Mouse (Mus musculus) T-helper 2 cell (primary cell): ENCODE measurements around the gene Fyco1.
"Not testable (repeated sequence)": the region's sequence is repeated elsewhere in the genome, so short reads cannot be mapped to it uniquely, and the experiment has no call there.

Experiments
- in situ Hi-C: fragments of 300-600 bp; cut with MboI, MseI; formaldehyde crosslinking; loops from one replicate; pipeline ENCODE4 v1.15.1; 2025; ENCODE audit warnings: high pct_unique_total_duplicates

The Fyco1 gene

DNA sequence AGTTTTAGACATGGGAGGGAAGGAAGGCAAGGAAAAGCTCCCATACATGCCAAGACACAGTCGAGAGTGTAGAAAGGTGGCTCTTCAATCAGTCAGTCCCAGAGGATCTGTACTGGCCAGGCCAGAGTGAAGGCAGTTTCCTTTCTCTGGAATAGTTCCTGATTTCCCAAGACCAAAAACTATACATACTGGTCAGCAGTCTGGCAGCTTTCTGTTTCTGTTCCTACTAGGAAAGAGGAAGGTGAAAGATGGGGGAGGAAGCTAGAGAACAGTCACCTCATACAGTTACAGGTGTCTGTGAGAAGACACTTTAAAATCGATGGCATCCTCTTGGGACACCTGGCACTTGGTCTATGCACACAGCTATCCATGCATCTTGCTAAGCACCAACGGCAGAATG is 36.3 kb downstream of the Fyco1 start:
- in situ Hi-C loops, result no loop called here

DNA sequence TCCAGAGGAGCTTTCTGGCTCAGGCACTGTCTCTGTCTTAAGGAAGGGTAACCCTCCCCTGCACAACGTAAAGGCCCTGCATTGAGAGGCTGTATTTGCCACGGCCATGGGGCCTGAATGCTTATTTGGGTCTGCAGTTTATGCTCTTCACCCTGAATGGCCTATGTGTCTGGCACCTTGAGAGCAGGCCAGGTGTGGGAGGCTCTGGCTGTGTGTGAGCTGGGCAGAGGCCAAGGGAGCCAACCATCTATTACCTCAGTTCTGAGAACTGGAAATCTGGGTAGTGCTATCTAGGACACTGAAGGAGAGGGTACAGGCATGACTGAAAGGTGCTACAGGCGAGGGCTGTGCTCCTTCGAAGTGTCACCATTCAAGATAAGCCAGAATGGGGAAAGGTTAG is 36.9 kb downstream of the Fyco1 start:
- in situ Hi-C loops, result no loop called here

DNA sequence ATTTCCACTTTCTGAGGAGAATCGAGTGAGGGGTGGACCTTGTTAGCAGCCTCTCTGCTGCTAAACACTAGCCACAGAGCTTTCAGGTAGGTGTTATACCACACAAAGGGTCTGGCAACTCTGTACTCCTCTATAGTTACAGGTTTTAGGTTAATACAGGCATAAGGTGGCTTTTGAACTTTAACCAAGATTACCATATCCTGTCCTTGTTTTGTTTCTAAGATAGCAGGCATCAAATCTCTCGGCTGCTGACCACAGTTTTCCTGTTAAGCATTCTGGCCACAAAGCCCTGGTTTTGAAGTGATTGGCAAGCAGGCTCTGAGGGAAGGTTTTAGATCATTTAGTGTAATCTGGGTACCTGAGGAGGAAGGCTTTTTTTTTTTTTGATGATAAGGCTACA is 37.4 kb downstream of the Fyco1 start:
- in situ Hi-C loops, result no loop called here

DNA sequence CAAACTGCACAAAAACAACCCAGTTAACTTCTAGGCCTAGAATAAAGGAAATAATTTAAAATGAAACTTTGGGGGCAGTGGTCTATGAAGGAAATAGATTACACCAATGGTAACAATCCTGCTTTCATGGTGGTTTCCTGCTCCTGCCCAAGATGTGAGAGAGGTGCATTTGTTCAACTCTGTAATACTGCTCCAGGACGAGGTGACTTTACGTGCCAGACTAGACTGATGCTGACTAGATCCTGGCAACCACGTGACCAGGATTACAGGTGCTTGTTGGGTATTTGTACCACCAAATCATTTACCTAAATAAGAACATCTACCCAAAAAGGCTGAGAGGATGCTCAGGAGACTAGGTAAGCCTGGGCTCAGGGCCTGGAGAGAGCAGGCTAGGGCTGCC is 39.9 kb downstream of the Fyco1 start:
- in situ Hi-C loops, result no loop called here

DNA sequence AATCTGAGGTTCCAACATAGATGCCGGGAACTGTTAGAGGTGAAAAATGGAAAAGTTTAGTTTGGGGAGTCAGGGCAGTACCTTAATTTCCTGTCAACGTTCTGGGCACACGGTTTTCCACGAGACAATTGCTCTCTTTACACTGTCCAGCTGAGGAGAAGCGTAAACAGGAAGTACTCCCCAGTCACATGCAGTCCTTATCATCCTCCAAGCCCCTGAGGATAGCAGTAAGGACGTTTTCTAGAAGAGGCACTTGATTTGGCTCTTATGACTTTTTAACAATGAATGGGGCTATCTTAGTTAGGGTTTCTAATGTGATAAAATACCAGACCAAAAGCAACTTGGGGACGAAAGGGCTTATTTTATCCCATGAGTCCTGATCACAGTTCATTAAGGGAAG is 43.1 kb downstream of the Fyco1 start:
- in situ Hi-C loops, result no loop called here

DNA sequence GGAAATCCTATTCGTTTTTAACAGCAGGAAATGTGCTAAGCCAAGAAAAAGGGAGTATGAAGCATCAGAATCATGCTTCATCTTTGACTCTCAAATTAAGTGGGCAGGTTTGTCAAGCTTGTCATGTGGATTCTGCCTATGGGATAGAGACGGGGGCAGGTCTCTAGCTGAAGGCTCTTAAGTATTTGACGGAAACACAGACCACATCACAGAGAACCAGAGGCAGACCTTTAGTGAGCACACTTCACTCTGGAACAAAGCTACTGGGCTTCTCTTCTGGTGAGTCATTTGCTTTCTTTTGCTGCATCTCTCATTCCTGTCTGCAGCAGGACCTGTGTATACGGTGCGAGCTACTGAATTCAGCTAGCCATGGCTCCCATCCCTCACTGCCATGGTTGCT is 45.4 kb downstream of the Fyco1 start, which contains the start of gene Cxcr6:
TSS of gene Cxcr6 (plus strand) at position 209 of the 400 bp plus-strand sequence.
- in situ Hi-C loops, result no loop called here

DNA sequence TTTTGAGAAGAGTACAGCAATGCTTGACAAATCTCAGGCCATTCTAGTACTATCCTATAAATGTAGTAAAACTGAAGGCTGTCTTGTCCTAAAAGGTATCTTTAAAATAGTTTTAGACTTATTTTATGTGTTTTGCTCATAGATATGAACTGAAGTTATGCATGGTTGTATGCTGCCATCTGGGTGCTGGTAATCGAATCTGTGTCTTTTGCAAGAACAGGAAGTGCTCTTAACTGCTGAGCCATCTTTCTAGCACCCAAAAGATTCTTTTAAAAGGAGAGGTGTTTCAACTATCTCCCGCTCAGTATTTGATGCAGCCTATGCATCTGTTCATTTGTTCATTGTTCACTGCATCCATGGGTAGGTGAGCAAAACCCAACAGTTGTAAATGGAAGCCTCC is 46.5 kb downstream of the Fyco1 start:
- in situ Hi-C loops, result no loop called here

DNA sequence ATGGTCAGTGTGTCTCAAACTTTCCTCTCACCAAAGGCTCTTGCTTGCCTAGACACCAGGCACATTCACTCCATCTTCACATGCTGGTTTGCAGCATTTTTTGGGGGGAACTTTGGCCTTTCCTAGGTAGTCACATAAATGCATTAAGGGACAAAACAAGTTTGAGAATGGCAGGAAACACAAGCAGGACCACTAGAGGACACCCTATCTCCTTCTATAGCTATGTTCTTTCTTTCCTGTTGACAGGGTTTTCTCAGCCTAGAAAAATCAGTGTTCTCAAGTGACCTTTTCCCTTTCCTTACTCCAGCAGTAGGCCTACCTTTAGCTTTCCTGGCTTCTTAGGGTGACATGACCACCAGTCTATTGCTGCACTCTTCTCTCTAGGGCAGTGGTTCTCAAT is 48.8 kb downstream of the Fyco1 start:
- in situ Hi-C loops, result no loop called here

DNA sequence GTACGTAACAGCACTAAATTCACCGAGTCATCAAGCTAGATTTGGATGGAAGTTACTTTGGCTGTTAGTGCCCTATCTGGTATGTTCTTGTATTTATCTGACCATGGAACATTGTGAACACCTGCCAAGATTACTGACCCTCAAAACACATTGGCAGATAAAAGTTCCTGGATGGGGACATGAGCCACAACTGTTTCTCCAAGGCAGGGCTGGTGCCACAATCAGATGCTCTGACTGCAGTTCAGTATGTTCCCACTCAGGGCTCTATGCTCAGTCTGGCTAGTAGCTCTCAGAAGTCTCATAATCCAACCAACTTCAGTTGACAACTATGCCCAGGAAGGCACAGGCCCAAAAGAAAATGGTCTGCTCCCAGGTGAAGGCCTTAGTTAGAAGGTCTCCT is 49.3 kb downstream of the Fyco1 start:
- in situ Hi-C loops, result no loop called here

DNA sequence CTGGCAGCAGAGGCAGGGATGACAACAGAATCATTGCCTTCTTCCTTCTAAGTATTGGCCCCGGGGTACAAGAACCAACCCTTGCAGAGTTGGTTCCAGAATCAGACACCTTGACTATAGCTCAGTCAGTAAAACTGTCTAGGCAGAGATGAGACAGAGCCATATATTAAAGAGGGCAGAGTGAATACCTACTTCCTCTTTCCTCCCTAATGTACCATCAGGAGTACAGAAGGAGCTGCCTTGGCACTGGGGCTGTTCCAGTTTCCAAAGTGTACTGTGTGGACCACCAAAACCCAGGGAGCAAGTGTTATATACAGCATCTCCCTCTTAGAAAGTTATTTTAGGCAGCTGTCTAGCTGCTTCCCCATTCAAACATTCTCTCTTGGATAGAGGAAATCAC is 50.2 kb downstream of the Fyco1 start:
- in situ Hi-C loops, result no loop called here

DNA sequence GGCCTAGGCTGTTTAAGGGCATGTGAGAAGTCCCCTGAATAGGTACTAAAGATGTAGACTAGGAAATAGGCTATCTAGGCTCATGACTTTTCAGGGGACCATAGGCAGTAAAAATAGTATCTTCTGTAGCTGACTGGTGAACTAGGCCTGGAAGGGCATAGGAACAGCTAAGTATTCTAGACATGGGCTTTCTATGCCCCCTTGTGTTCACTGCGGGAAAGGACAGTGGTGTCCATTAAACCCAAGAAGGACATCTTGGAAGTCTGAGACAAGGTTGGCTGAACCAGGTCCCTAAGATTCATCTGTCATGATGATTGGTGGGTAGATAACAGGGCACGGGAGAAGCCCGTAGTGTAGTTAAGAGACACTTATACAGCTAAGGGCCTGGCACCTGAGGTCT is 55.5 kb downstream of the Fyco1 start:
- in situ Hi-C loops, result no loop called here

DNA sequence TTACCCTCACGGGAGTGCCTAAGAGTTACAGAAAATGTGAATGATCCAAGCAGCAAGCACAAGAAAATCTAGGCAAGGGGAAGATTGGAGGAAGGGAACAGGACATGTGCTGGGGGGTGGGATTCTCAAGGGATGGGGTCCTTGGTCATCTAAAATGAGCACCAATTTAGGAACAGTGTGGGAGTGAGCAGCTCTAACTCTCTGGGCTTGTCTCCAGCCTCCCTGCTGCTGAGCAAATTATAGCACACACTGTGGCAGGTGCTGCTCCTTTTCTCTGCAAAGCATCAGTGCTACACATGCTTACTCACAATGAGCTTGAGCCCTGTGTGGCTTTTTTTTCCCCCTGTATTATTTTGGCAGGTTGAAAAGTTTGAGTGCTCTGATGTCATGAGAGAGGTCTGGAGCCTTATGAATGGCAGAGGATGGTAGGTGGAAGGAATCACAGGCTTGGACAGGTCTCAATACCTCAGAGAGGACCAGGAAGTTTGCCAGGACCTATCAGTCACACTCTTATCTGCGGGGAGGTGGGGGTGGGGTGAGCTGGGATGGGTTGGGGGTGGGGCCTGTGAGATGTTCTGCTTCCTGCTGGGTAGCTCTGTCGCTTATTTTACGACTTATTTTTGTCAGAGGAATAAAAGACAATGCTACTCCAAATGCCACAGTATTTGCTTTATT is 62.7 kb downstream of the Fyco1 start:
- in situ Hi-C loops, result no loop called here

DNA sequence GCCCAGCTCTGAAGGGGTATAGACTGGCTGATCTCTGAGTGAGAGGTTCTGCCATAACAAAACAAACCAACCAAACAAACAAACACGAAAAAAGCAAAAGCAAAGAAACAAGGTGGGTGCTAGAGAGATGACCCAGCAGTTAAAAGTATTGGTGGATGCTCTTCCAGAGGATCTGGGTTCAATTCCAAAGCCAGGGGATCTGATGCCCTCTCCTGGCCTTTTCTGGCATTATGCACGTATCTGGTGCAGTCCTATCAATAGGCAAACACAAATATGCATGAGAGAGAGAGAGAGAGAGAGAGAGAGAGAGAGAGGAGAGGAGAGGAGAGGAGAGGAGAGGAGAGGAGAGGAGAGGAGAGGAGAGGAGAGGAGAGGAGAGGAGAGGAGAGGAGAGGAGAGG is 78.4 kb downstream of the Fyco1 start:
- in situ Hi-C loops, result not testable (repeated sequence)

DNA sequence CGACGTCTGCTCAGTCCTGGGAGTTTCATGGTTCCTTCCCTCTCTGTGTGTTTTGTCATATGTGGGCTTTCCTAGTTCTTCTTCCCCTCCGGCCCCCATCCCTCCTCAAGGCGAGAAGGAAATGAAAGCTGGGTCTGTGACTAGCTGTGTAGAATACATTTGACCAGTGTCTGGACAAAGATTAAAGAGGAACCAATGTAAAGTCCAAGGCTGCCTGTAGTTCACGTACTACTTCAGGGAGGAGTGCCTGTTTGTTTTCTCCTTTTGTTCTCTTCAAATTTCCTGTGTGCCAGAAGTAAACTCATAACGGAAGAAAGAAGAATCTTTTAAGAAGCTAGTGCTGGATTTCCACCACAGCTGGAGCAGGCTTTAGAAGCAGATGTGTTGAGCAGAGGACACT is 82.2 kb downstream of the Fyco1 start:
- in situ Hi-C loops, result loop anchor here (5.0 to 10.0 kb wide), 3 partner anchors 37 to 1545 kb away; partner anchors contain the start of gene Lztfl1

DNA sequence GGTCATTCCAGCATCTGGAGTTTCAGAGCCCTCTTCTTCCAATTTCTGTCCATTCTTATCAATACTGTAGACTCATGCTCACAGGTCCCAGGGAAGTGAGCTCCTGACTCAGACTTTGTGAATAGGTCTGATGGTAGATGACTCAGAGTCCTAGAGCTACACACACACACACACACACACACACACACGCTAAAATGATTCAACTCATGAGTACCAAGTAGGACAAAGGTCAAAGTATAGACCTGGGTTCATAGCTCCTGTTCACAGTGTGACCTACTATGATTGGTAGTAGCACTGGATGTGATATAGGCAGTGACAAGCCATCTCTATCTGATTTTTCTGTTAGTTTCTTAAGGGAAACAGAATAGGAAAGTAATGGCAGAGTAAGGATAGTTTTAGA is 83.3 kb downstream of the Fyco1 start:
- in situ Hi-C loops, result loop anchor here (5.0 to 10.0 kb wide), 3 partner anchors 36 to 1544 kb away; partner anchors contain the start of gene Lztfl1

DNA sequence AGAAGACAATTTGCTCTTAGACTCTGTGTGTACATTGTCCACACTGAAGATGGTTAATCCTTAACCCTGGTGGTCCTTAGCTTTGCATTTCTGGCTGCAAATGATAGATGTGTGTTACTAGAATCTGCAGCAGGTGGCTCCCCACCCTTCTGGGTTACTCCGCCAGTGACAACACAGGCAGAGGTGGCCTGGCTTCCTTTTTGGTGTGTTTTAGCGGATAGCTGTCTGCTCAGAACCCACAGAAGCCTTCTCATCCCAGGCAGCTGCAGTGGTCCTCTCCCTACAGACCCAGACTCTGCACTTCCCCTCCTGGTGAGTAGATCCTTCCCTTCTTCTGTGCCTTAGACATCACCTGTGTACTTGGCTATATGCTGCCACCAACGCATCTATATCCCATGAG is 84.7 kb downstream of the Fyco1 start:
- in situ Hi-C loops, result loop anchor here (5.0 to 10.0 kb wide), 3 partner anchors 35 to 1542 kb away; partner anchors contain the start of gene Lztfl1

DNA sequence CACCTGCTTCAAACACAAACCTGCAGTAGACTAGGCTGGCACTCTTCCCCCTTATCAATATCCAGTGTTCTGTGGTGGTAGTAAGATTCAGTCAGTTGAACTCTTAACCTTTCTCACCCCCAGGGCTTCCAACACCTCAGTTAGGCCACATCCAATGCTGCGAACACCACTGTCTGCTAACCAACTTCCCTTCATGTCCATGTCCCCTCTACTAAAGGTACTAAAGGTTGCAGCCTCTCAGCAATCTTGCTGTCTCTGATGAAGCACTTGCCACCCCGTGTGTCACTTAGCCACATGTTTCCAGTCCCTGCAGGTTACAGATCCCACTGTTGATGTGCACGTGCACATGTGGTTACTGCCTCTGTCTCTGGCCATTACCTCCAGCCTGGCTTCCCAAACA is 87.9 kb downstream of the Fyco1 start:
- in situ Hi-C loops, result loop anchor here (10.0 kb wide), 2 partner anchors 49 to 1539 kb away; partner anchors contain the start of gene Lztfl1

DNA sequence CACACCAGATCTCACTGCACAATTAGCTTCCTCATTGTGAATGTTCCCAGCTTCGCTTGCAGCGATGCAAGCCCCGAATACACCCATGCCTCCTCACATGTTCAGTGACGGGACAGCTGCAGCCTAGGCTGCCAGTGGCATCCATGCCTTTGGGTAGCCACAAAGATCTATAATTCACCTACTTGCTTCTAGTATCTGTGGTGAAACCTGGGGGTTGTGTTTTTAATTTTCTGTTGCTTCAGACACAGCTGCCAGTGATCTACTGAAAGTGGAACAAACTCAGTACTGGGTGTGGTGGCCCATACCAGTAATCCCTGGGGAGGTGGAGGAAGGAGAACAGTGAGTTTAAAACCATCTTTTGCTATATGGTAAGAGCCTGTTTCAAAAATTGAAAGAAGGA is 88.8 kb downstream of the Fyco1 start:
- in situ Hi-C loops, result loop anchor here (10.0 kb wide), 2 partner anchors 48 to 1538 kb away; partner anchors contain the start of gene Lztfl1

DNA sequence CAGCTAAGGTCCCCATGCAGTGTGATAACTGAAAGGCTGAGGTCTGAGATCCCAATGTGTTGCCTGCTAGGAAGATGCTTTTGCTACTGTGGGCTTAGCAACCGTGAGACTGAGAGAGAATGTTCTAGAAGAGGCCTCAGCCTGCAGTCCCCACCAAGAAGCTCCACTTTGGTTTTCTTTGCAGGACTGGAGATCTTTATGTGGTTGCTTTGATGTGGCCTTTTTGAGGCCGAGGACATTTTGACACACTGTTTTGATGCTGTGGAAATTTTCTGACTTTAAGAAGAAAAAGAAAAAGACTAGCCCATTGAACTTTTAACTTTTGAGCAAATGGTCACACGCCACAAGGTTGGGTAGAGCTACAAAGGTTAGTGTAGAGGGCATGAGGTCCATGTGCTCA is 90.9 kb downstream of the Fyco1 start:
- in situ Hi-C loops, result loop anchor here (10.0 kb wide), 2 partner anchors 46 to 1536 kb away; partner anchors contain the start of gene Lztfl1

DNA sequence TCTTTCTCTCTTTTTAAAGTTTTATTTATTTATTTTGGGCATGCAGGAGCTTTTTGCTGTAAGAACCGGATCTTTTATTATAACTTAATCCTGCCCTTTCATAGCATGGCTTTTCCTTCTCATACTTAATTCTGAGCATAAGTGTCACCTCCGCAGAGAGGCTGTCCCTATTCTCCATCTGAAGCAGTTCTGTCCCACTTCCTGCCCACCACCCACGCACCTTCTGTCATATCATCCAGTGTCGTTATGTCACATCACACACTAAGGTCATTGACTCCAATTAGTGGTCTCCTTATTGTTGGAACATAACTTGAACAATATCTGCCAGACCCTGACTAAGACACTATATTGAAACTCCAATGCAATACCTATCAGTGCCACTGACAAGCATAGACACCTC is 93.1 kb downstream of the Fyco1 start:
- in situ Hi-C loops, result no loop called here

DNA sequence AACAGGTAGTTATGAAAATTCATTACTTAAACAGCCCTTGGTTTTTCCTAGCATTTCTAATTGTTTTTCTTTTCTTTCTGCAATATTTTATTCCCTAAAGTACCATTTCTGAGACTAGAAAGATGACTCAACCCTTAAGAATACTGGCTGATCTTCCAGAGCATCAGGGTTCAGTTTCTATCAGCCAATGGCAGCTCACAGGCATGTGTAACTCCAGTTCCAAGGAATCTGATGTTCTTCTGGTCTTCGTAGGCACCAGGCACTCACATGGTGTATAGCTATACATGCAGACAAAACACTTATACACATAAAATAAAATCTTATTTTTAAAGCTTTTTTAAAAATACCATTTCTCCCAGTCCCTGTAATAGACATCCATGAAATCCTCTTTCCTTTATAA is 93.5 kb downstream of the Fyco1 start:
- in situ Hi-C loops, result no loop called here

DNA sequence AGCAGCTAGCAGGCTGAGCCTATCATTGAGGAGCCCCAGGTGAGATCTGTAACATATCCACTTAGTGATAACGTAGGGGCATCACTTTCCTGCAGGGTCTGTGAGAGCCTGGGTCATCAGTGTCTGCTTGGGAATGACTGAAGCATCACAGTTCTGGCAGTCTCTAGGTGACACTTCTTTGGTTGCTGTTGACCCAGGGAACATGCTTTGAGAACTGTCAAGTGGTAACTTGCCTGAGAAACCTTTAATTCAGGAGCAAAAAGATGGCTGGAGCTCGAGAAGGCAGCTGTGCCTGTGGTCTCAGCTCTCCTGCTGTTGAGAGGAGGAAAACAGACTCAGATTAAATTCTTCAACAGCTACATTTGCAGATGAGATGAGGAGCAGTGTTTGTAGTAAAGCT is 94.4 kb downstream of the Fyco1 start:
- in situ Hi-C loops, result no loop called here

DNA sequence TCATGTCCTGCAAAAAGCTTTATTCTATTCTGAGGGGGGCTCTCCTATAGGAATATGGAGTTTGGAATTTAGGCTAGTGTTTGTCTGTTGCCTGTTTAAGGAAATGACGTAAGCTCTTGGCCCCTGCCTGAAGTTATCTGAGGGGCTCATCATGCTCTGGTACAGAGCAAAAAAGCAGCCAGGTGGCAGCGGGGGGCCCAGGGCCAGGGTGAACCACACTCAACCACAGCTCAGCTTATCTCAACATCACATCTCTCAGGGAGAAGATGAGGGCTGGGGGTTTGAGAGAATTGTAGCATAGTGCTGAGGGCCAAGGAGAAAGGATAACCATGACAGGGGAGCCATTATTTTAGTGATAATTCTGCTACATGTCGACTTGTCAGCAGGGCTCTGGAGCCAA is 94.9 kb downstream of the Fyco1 start:
- in situ Hi-C loops, result no loop called here

DNA sequence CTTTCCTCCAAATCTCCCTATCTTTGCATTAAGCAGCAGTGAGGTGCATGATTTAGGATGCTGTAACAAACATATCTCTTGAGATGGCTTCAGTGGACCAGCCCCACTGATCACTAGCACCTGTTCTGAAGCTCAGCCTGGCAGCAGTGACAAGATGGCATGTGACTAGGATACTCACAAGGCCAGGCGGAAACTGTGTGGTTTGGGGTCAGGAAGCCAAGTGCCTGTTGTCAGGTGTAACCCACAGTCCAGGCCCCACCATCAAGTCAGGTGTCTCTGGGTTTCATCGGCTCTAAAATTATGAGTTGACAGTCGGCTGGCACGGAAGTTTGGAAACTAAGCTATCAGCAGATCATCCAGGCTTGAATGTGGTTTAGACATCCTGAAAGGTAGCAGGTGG is 97.4 kb downstream of the Fyco1 start:
- in situ Hi-C loops, result no loop called here
